Mouse (Mus musculus) CH12.LX (cell line): ENCODE results near the gene Ankrd63. TPM values are rescaled to one million over a fixed set of nuclear protein-coding genes. Genes with fewer than 3 reads are reported as not detected.
A peak's percentile ranks its signal among the peaks of the same experiment; 100 is the strongest.

ENCODE experiments used
- DNase-seq: peaks from one replicate; pipeline ENCODE4 v3.0.0-alpha.2; 2013; ENCODE audit errors: extremely low read depth
- H3K27ac ChIP-seq: 2 replicates; pipeline ENCODE4 v1.5.1; 2012; ENCODE audit warnings: low read depth, mild to moderate bottlenecking, control low read depth, moderate library complexity; ENCODE audit not compliant: insufficient read depth
- H3K27me3 ChIP-seq: replicated peaks from 2 replicates; pipeline ENCODE3; 2012; ENCODE audit warnings: inconsistent platforms
- H3K36me3 ChIP-seq, 2 experiments: replicated peaks in 1 of 2; 2 replicates each; pipeline versions ENCODE3 to v1.6.1; 2012; ENCODE audit warnings: inconsistent platforms in 1 of 2, low read length in 1 of 2, mild to moderate bottlenecking in 1 of 2, mixed read lengths in 1 of 2, moderate library complexity in 1 of 2; ENCODE audit not compliant: control insufficient read depth in 1 of 2, insufficient read depth in 1 of 2
- H3K4me1 ChIP-seq, 2 experiments: 2 replicates each; pipeline ENCODE4 v1.6.1; 2012; ENCODE audit warnings: inconsistent platforms in 1 of 2, moderate library complexity in 1 of 2; ENCODE audit not compliant: insufficient read depth in 2 of 2, control insufficient read depth in 1 of 2
- H3K4me2 ChIP-seq: 2 replicates; pipeline ENCODE4 v1.6.1; 2012; ENCODE audit warnings: low read depth, mild to moderate bottlenecking, control low read depth; ENCODE audit not compliant: poor library complexity, insufficient read depth, severe bottlenecking
- H3K4me3 ChIP-seq, 3 experiments: fragments of 150-350 bp in 1 of 3; sonication (generic) in 1 of 3; replicated peaks in 1 of 3; 2 replicates each; pipeline versions ENCODE3 to v1.5.1; 2011 to 2012; ENCODE audit warnings: low read depth in 2 of 3, low read length in 2 of 3, mild to moderate bottlenecking in 2 of 3, moderate library complexity in 2 of 3, control low read depth in 1 of 3, improper control_type of control experiment in 1 of 3, inconsistent platforms in 1 of 3, mixed read lengths in 1 of 3; ENCODE audit not compliant: poor library complexity in 1 of 3
- H3K79me2 ChIP-seq: replicated peaks from 2 replicates; pipeline ENCODE4 v1.6.1; 2012; ENCODE audit warnings: mild to moderate bottlenecking, moderate library complexity; ENCODE audit not compliant: control insufficient read depth, poor library complexity, insufficient read depth, severe bottlenecking; ENCODE audit errors: extremely low read depth
- H3K9ac ChIP-seq: 2 replicates; pipeline ENCODE4 v1.6.1; 2012; ENCODE audit warnings: low read depth, mild to moderate bottlenecking, control low read depth, moderate library complexity; ENCODE audit not compliant: insufficient read depth
- H3K9me3 ChIP-seq: replicated peaks from 2 replicates; pipeline ENCODE3; 2012; ENCODE audit warnings: low read length, inconsistent platforms, mixed read lengths
- BHLHE40 ChIP-seq: IDR thresholded peaks from 2 replicates; pipeline ENCODE4 v1.6.1; 2011; ENCODE audit warnings: mild to moderate bottlenecking, low read depth, low read length, improper control_type of control experiment
- CHD2 ChIP-seq: IDR thresholded peaks from 2 replicates; pipeline ENCODE4 v1.6.1; 2011; ENCODE audit warnings: low read length, improper control_type of control experiment
- CTCF ChIP-seq, 2 experiments: IDR thresholded peaks in 1 of 2; conservative IDR thresholded peaks in 1 of 2; 2 replicates each; pipeline ENCODE4 v1.5.1; 2011 to 2012; ENCODE audit warnings: low read depth in 2 of 2, low read length in 2 of 2, improper control_type of control experiment in 1 of 2, inconsistent platforms in 1 of 2, mild to moderate bottlenecking in 1 of 2, moderate library complexity in 1 of 2
- EP300 ChIP-seq: IDR thresholded peaks from 2 replicates; pipeline ENCODE4 v1.6.1; 2011; ENCODE audit warnings: low read length, improper control_type of control experiment
- ETS1 ChIP-seq: conservative IDR thresholded peaks from 2 replicates; pipeline ENCODE4 v1.6.1; 2012; ENCODE audit warnings: low read depth, mild to moderate bottlenecking, inconsistent platforms, low read length, improper control_type of control experiment, moderate library complexity
- IRF4 ChIP-seq: IDR thresholded peaks from 2 replicates; pipeline ENCODE4 v1.6.1; 2014; ENCODE audit warnings: low read depth, mild to moderate bottlenecking, inconsistent platforms, low read length, improper control_type of control experiment
- JUND ChIP-seq: conservative IDR thresholded peaks from 2 replicates; pipeline ENCODE4 v1.6.1; 2011; ENCODE audit warnings: low read depth, low read length, improper control_type of control experiment
- KAT2A ChIP-seq: IDR thresholded peaks from 2 replicates; pipeline ENCODE4 v1.6.1; 2012; ENCODE audit warnings: low read length, improper control_type of control experiment, inconsistent platforms; ENCODE audit not compliant: insufficient replicate concordance
- MAFK ChIP-seq: IDR thresholded peaks from 2 replicates; pipeline ENCODE4 v1.6.1; 2011; ENCODE audit warnings: low read length, improper control_type of control experiment; ENCODE audit not compliant: insufficient replicate concordance
- MAX ChIP-seq: IDR thresholded peaks from 2 replicates; pipeline ENCODE4 v1.6.1; 2011; ENCODE audit warnings: low read length, improper control_type of control experiment
- MAZ ChIP-seq: IDR thresholded peaks from 2 replicates; pipeline ENCODE4 v1.6.1; 2012; ENCODE audit warnings: low read depth, mild to moderate bottlenecking, inconsistent platforms, low read length, improper control_type of control experiment, moderate library complexity
- MEF2A ChIP-seq: IDR thresholded peaks from 2 replicates; pipeline ENCODE4 v1.6.1; 2014; ENCODE audit warnings: low read depth, mild to moderate bottlenecking, inconsistent platforms, low read length, improper control_type of control experiment, borderline replicate concordance
- NELFE ChIP-seq: IDR thresholded peaks from 2 replicates; pipeline ENCODE4 v1.6.1; 2011; ENCODE audit warnings: low read depth, low read length, improper control_type of control experiment
- PAX5 ChIP-seq: IDR thresholded peaks from 2 replicates; pipeline ENCODE4 v1.6.1; 2012; ENCODE audit warnings: low read length, inconsistent platforms, mixed read lengths
- POLR2A ChIP-seq: IDR thresholded peaks from 2 replicates; pipeline ENCODE4 v1.6.1; 2011; ENCODE audit warnings: low read depth, mild to moderate bottlenecking, improper control_type of control experiment, low read length
- POLR2AphosphoS2 ChIP-seq: IDR thresholded peaks from 2 replicates; pipeline ENCODE4 v1.6.1; 2011; ENCODE audit warnings: low read depth, low read length, improper control_type of control experiment
- SIN3A ChIP-seq: IDR thresholded peaks from 2 replicates; pipeline ENCODE4 v1.6.1; 2012; ENCODE audit warnings: low read length, improper control_type of control experiment, inconsistent platforms
- TBP ChIP-seq: conservative IDR thresholded peaks from 2 replicates; pipeline ENCODE4 v1.6.1; 2011; ENCODE audit warnings: low read depth, low read length, improper control_type of control experiment
- TCF12 ChIP-seq: IDR thresholded peaks from 2 replicates; pipeline ENCODE4 v1.6.1; 2014; ENCODE audit warnings: low read depth, mild to moderate bottlenecking, inconsistent platforms, low read length, improper control_type of control experiment
- ZC3H11A ChIP-seq: IDR thresholded peaks from 2 replicates; pipeline ENCODE4 v1.6.1; 2012; ENCODE audit warnings: low read depth, mild to moderate bottlenecking, inconsistent platforms, low read length, improper control_type of control experiment
- ZKSCAN1 ChIP-seq: IDR thresholded peaks from 2 replicates; pipeline ENCODE4 v1.6.1; 2012; ENCODE audit warnings: low read depth, inconsistent platforms, low read length, improper control_type of control experiment, borderline replicate concordance
- ZMIZ1 ChIP-seq: IDR thresholded peaks from 2 replicates; pipeline ENCODE4 v1.6.1; 2012; ENCODE audit warnings: low read depth, mild to moderate bottlenecking, inconsistent platforms, low read length, improper control_type of control experiment
- dilution Hi-C: fragments of 300-500 bp; cut with MboI; formaldehyde crosslinking; loops from 2 replicates; pipeline ENCODE4 v1.14.3; 2020; ENCODE audit warnings: low sequenced_read_pairs; ENCODE audit not compliant: extremely low pct_unique_long_range_greater_than_20kb, extremely low pct_ligation_motif_present
- in situ Hi-C: fragments of 300-500 bp; cut with MboI; formaldehyde crosslinking; loops from 3 replicates; pipeline ENCODE4 v1.14.3; 2019; ENCODE audit warnings: low sequenced_read_pairs, low pct_ligation_motif_present, low pct_unique_long_range_greater_than_20kb, mixed read lengths
- polyA plus RNA-seq: library from polyadenylated mRNA; unstranded; fragments of >175 nt; gene quantifications from 2 replicates; pipeline ENCODE4 v1.2.1, GENCODE M21; 2012; ENCODE audit warnings: low read depth; ENCODE audit not compliant: insufficient read length
- total RNA-seq, 2 experiments: library from RNA; depleted of rRNA; stranded (reverse); fragments of 300-350 nt in 1 of 2; fragments of >200 nt in 1 of 2; gene quantifications; 2 replicates each; pipeline ENCODE4 v1.2.3; 2012 to 2014

Gene Ankrd63
- total and polyA plus RNA-seq, 3 experiments: 0.07 TPM; not detected in 2

- in situ Hi-C loops: loop anchor here (25.0 kb wide), 1 partner anchor 241 kb away; the partner anchor contains the start of gene Srp14
- H3K4me1 ChIP-seq: peaks cover 16 to 65% of the 10 kb centered on the region in 2 experiments; a peak in 3 of 4 replicates
- H3K36me3 ChIP-seq: peaks cover 6 to 25% of the 10 kb centered on the region in 2 experiments
- peak within 1 kb of the TSS; percentile 46; the same call in 1 of the 2 replicates for H3K27ac ChIP-seq
- H3K9me3 ChIP-seq: no peaks in the 10 kb centered on the region
- peak within 1 kb of the TSS; percentile 53 for H3K4me2 ChIP-seq
- peak; percentile 60 for DNase-seq
- peaks cover under 1% of the 10 kb centered on the region for H3K27me3 ChIP-seq
- H3K79me2 ChIP-seq: no peaks in the 10 kb centered on the region
- TF ChIP-seq ZMIZ1: 0 out of 2 replicates have a peak, but pooled peaks have one; percentile 30
- TF ChIP-seq EP300: peak; percentile 40; the same call in 1 of the 2 replicates
- TF ChIP-seq POLR2AphosphoS2: no peak
- TF ChIP-seq ETS1: peak; percentile 34; the same call in 1 of the 2 replicates
- TF ChIP-seq CHD2: peak; percentile 48; the same call in 1 of the 2 replicates
- 0 out of 2 replicates have a peak, but pooled peaks have one; percentile 55 for TF ChIP-seq BHLHE40
- peak; percentile 50; the same call in 1 of the 2 replicates for TF ChIP-seq MAX
- TF ChIP-seq MAZ: 0 out of 2 replicates have a peak, but pooled peaks have one; percentile 60
- peak; percentile 51; the same call in 1 of the 2 replicates for TF ChIP-seq TCF12
- TF ChIP-seq CTCF (conservative IDR thresholded peaks at IDR 0.05 in 1 of 2, IDR thresholded peaks at IDR 0.05 in 1 of 2; ENCODE audit: low read depth in 2 of 2, low read length in 2 of 2): no peak
- TF ChIP-seq IRF4: peak; percentile 38; the same call in 1 of the 2 replicates
- TF ChIP-seq POLR2A: peak; percentile 63
- peak; percentile 58; the same call in 1 of the 2 replicates for TF ChIP-seq NELFE
- TF ChIP-seq MEF2A: peak; percentile 48; the same call in 1 of the 2 replicates
- peak; percentile 67; the same call in 1 of the 2 replicates for TF ChIP-seq TBP
- no peak for TF ChIP-seq JUND
- no peak for TF ChIP-seq PAX5
- TF ChIP-seq KAT2A: 0 out of 2 replicates have a peak, but pooled peaks have one; percentile 41
- TF ChIP-seq MAFK: no peak
- H3K9ac ChIP-seq: peak within 1 kb of the TSS; percentile 55
- peak within 1 kb of the TSS; percentile 36 to 64 (median 59) for H3K4me3 ChIP-seq
- dilution Hi-C loops: no loop called here
These were observed 24.6 kb upstream of the Ankrd63 start, which contains the start of gene Plcb2 for GRCm38 (mm10) chr2:118728337-118728736. Plcb2 (minus strand) TSS chr2:118728438.

GRCm38 (mm10) chr2:118727911-118728310 is 24.1 kb upstream of the Ankrd63 start:
- no peaks in the 10 kb centered on the region for H3K9me3 ChIP-seq
- peaks cover 10 to 29% of the 10 kb centered on the region in 2 experiments for H3K36me3 ChIP-seq
- no peak for DNase-seq
- in situ Hi-C loops: loop anchor here (25.0 kb wide), 1 partner anchor 241 kb away; the partner anchor contains the start of gene Srp14
- H3K27me3 ChIP-seq: no peaks in the 10 kb centered on the region
- dilution Hi-C loops: no loop called here
- TF ChIP-seq ZC3H11A (no peak), ZMIZ1 (no peak), BHLHE40 (no peak), SIN3A (no peak), ZKSCAN1 (no peak), TBP (no peak), EP300 (no peak), TCF12 (no peak)
- TF ChIP-seq, all 38 proteins: peak for 0
- Histone ChIP-seq H3K4me1 (peaks cover 16 to 65% of the 10 kb centered on the region in 2 experiments; a peak in 3 of 4 replicates), H3K4me3 (peak overlapping the region; percentile 36 to 64 (median 59)), H3K27ac (peak overlapping the region; percentile 46; the same call in 1 of the 2 replicates), H3K79me2 (no peaks in the 10 kb centered on the region), H3K4me2 (peak overlapping the region; percentile 53), H3K9ac (peak overlapping the region; percentile 55)
